Mouse (Mus musculus) intestine, embryonic 14.5 days (tissue): Measurements from ENCODE around the gene Brinp3. TPM values are rescaled to one million over a fixed set of nuclear protein-coding genes. Genes with fewer than 3 reads are reported as not detected.

Experiments used
- ATAC-seq: fragments of 200-750 bp; cut with Nextera tagmentation; replicated peaks from 2 replicates; pipeline ENCODE4 v1.8.0; 2017; ENCODE audit warnings: low read depth, moderate number of reproducible peaks, moderate TSS enrichment, moderate library complexity; ENCODE audit not compliant: low FRiP score, low TSS enrichment
- DNase-seq: peaks from one replicate; pipeline ENCODE4 v3.0.0-alpha.2; 2018; ENCODE audit warnings: low spot score
- H3K27ac ChIP-seq: fragments of 300-500 bp; sonication (generic); 2 replicates; pipeline ENCODE4 v1.5.1; 2014; ENCODE audit warnings: low read depth, mild to moderate bottlenecking, control low read depth
- H3K27me3 ChIP-seq: fragments of 300-500 bp; sonication (generic); replicated peaks from 2 replicates; pipeline ENCODE4 v1.6.1; 2014; ENCODE audit warnings: low read length, control low read depth; ENCODE audit not compliant: control insufficient read depth, insufficient read depth
- H3K36me3 ChIP-seq: fragments of 300-500 bp; sonication (generic); 2 replicates; pipeline ENCODE4 v1.6.1; 2014; ENCODE audit warnings: low read length, control low read depth; ENCODE audit not compliant: control insufficient read depth, insufficient read depth
- H3K4me1 ChIP-seq: fragments of 300-500 bp; sonication (generic); replicated peaks from 2 replicates; pipeline ENCODE4 v1.6.1; 2014; ENCODE audit warnings: low read length, control low read depth, mixed read lengths; ENCODE audit not compliant: control insufficient read depth, insufficient read depth
- H3K4me2 ChIP-seq: fragments of 300-500 bp; sonication (generic); 2 replicates; pipeline ENCODE4 v1.6.1; 2014; ENCODE audit warnings: low read length
- H3K4me3 ChIP-seq: fragments of 300-500 bp; sonication (generic); 2 replicates; pipeline ENCODE4 v1.5.1; 2014; ENCODE audit warnings: low read depth, low read length, control low read depth, mixed read lengths
- H3K9ac ChIP-seq: fragments of 300-500 bp; sonication (generic); 2 replicates; pipeline ENCODE4 v1.6.1; 2014; ENCODE audit warnings: mild to moderate bottlenecking, low read length
- H3K9me3 ChIP-seq: fragments of 300-500 bp; sonication (generic); 2 replicates; pipeline ENCODE4 v1.6.1; 2016; ENCODE audit warnings: low read length, control low read depth; ENCODE audit not compliant: control insufficient read depth
- WGBS: fragments of 180-500 bp; shearing (Covaris S2); extraction: QIAGEN DNeasy Blood & Tissue Kit; methylation state at CpG from one replicate; pipeline ENCODE4 v1.1.7; 2014; 5-methylcytosine and 5-hydroxymethylcytosine counted together
- polyA plus RNA-seq: library from polyadenylated mRNA; unstranded; fragments of >200 nt; fragmentation: Nextera tagmentation; extraction: Ambion mirVana; gene quantifications from 2 replicates; pipeline ENCODE4 v1.2.1, GENCODE M21; 2014

Gene Brinp3
- polyA plus RNA-seq, 1 experiment from 2014 or later: 2.3 TPM

- no peak overlapping the region for H3K4me2 ChIP-seq
- no peaks in the 10 kb centered on the region for H3K36me3 ChIP-seq
- no peaks in the 10 kb centered on the region for H3K4me1 ChIP-seq
- H3K9me3 ChIP-seq: no peaks in the 10 kb centered on the region
- no peak overlapping the region for H3K4me3 ChIP-seq
- ATAC-seq (no peak), DNase-seq (no peak)
- no peaks in the 10 kb centered on the region for H3K27me3 ChIP-seq
- H3K9ac ChIP-seq: no peak overlapping the region
- H3K27ac ChIP-seq: no peak overlapping the region
Observed at GRCm38 (mm10) chr1:146528572-146528971, 34.0 kb downstream of the Brinp3 start.

- Histone ChIP-seq H3K9me3 (no peaks in the 10 kb centered on the region), H3K27me3 (no peaks in the 10 kb centered on the region), H3K36me3 (no peaks in the 10 kb centered on the region), H3K4me3 (no peak overlapping the region), H3K4me2 (no peak overlapping the region), H3K27ac (no peak overlapping the region), H3K9ac (no peak overlapping the region), H3K4me1 (no peaks in the 10 kb centered on the region)
- DNase-seq (no peak), ATAC-seq (no peak)
- WGBS: 84% methylated on average over 2 of the region's 2 CpGs
Observed at GRCm38 (mm10) chr1:146546847-146547428, 52.4 kb downstream of the Brinp3 start.

GRCm38 (mm10) chr1:146556982-146557381 is 62.4 kb downstream of the Brinp3 start:
- Histone ChIP-seq H3K9ac (no peak overlapping the region), H3K9me3 (no peaks in the 10 kb centered on the region), H3K36me3 (no peaks in the 10 kb centered on the region), H3K27ac (no peak overlapping the region), H3K4me1 (no peaks in the 10 kb centered on the region), H3K4me3 (no peak overlapping the region), H3K4me2 (no peak overlapping the region), H3K27me3 (no peaks in the 10 kb centered on the region)
- DNase-seq (no peak), ATAC-seq (no peak)

GRCm38 (mm10) chr1:146562144-146562543 is 67.6 kb downstream of the Brinp3 start:
- Histone ChIP-seq H3K4me1 (no peaks in the 10 kb centered on the region), H3K27me3 (no peaks in the 10 kb centered on the region), H3K4me2 (no peak overlapping the region), H3K4me3 (no peak overlapping the region), H3K9me3 (no peaks in the 10 kb centered on the region), H3K27ac (no peak overlapping the region), H3K36me3 (no peaks in the 10 kb centered on the region), H3K9ac (no peak overlapping the region)
- DNase-seq (no peak), ATAC-seq (no peak)
- 92% methylated on average over 3 of the region's 3 CpGs for WGBS

GRCm38 (mm10) chr1:146584181-146584580 is 89.6 kb downstream of the Brinp3 start:
- Histone ChIP-seq H3K27me3 (no peaks in the 10 kb centered on the region), H3K4me1 (no peaks in the 10 kb centered on the region), H3K4me3 (no peak overlapping the region), H3K36me3 (no peaks in the 10 kb centered on the region), H3K9ac (no peak overlapping the region), H3K9me3 (no peaks in the 10 kb centered on the region), H3K27ac (no peak overlapping the region), H3K4me2 (no peak overlapping the region)
- DNase-seq (no peak), ATAC-seq (no peak)
- 72% methylated on average over 7 of the region's 7 CpGs for WGBS

- H3K36me3 ChIP-seq: no peaks in the 10 kb centered on the region
- no peak for ATAC-seq
Observed at GRCm38 (mm10) chr1:146632895-146633294, 138.3 kb downstream of the Brinp3 start.

GRCm38 (mm10) chr1:146657214-146657613 is 162.7 kb downstream of the Brinp3 start:
- ATAC-seq: no peak

More at GRCm38 (mm10) chr1:146632895-146633294, 138.3 kb downstream of the Brinp3 start:
- Histone ChIP-seq H3K27ac (no peak overlapping the region), H3K9ac (no peak overlapping the region), H3K4me1 (no peaks in the 10 kb centered on the region), H3K9me3 (no peaks in the 10 kb centered on the region), H3K4me3 (no peak overlapping the region), H3K27me3 (no peaks in the 10 kb centered on the region), H3K4me2 (no peak overlapping the region)
- WGBS: 42% methylated on average over 2 of the region's 2 CpGs
- no peak for DNase-seq

GRCm38 (mm10) chr1:146700724-146701123 is 206.2 kb downstream of the Brinp3 start:
- DNase-seq: no peak
- Histone ChIP-seq H3K4me2 (no peak overlapping the region), H3K4me3 (no peak overlapping the region), H3K9ac (no peak overlapping the region), H3K9me3 (no peaks in the 10 kb centered on the region), H3K27ac (no peak overlapping the region), H3K36me3 (no peaks in the 10 kb centered on the region), H3K27me3 (no peaks in the 10 kb centered on the region), H3K4me1 (no peaks in the 10 kb centered on the region)
- WGBS: 72% methylated on average over 4 of the region's 4 CpGs
- no peak for ATAC-seq

More at GRCm38 (mm10) chr1:146657214-146657613, 162.7 kb downstream of the Brinp3 start:
- H3K4me2 ChIP-seq: no peak overlapping the region
- no peaks in the 10 kb centered on the region for H3K27me3 ChIP-seq
- no peaks in the 10 kb centered on the region for H3K9me3 ChIP-seq
- 81% methylated on average over 4 of the region's 4 CpGs for WGBS
- no peaks in the 10 kb centered on the region for H3K36me3 ChIP-seq
- DNase-seq: no peak
- H3K9ac ChIP-seq: no peak overlapping the region
- H3K4me3 ChIP-seq: no peak overlapping the region
- H3K27ac ChIP-seq: no peak overlapping the region
- H3K4me1 ChIP-seq: no peaks in the 10 kb centered on the region

- H3K4me3 ChIP-seq: no peak overlapping the region
- H3K4me2 ChIP-seq: no peak overlapping the region
- H3K27ac ChIP-seq: no peak overlapping the region
- H3K9me3 ChIP-seq: no peaks in the 10 kb centered on the region
- no peaks in the 10 kb centered on the region for H3K4me1 ChIP-seq
- no peak for ATAC-seq
- no peaks in the 10 kb centered on the region for H3K27me3 ChIP-seq
- no peak overlapping the region for H3K9ac ChIP-seq
- DNase-seq: no peak
- no peaks in the 10 kb centered on the region for H3K36me3 ChIP-seq
- 67% methylated on average over 3 of the region's 3 CpGs for WGBS
Observed at GRCm38 (mm10) chr1:146719556-146719955, 225.0 kb downstream of the Brinp3 start.
